Mouse (Mus musculus) lung, adult 18-20 months (tissue): ENCODE measurements around the gene Fem1a.
A peak's percentile ranks its signal among the peaks of the same experiment; 100 is the strongest.

Source experiments
- DNase-seq, 2 experiments: peaks; one replicate each; pipeline ENCODE4 v3.0.0; 2022; ENCODE audit warnings: mixed read lengths in 2 of 2

The Fem1a gene

DNA sequence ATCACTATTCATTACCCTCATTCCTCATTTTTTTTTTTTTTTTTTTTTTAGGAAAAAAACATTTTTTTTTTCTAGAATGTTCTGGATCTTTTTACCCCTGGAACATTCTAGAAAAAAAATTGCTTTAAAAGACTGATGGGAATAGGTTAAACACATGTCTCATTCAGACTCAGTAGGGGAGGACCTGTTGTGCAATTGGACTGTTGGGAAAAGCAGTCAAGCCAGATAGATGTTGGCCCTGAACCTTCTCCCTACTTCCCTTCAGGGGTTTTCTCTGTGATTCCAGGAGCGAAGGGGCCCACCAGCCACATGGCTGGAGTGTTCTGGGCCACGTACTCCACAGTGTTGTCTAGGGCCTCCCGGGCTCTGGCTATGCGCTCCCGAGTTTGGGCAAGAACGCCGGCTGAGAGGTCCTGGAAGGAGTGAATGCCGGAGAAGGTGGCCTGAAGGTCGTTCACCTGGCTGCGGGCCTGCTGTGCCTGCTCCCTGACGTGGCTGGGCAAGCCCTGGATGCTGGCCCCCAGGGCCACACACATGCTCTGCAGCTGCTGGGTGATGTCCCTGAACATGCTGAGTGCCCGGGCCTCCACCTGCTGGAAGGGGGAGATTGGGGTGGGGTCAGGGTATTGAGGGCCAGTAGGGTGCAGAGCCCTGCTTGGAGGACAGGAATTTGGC, 23.0 kb downstream of the Fem1a start:
- DNase-seq: no peak

DNA sequence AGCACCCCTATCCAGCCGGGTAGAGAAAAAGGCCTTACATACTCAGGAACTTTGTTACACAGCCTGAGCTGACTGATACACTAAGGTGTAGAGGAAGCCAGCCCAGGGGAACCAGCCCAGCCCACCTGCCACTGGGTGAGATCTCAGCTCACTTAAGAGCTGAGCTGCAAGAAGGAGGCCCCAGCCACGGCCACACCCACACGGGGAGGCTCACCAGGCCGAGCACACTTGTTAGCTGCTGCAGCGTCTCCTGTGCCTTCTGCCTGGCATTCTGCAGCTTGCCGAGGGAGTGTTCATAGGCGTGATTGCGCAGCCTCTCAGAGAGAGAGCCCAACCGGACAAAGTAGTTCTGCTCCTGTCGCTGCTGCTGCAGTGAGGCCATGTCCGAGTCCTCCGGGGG, 24.6 kb downstream of the Fem1a start:
- DNase-seq: no peak

DNA sequence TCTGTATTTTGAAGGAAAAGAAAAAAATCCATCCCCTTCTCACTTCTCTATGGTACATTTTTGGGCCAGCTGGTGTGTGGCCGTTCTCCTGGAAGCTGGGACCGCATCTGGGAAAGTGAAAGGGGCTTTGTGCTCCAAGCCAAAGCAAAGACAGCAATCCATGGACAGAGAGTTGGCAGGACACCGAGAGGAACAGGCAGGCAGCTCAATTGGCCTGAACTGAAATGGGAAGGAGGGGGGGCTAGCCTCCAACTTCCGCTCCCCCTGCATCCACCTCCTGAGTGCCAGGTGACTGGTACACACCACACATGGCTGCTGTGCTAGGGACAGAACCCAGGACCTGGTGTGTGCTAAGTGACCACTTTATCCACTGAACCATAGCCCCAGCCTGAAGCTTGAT, 26.2 kb downstream of the Fem1a start:
- DNase-seq: no peak

DNA sequence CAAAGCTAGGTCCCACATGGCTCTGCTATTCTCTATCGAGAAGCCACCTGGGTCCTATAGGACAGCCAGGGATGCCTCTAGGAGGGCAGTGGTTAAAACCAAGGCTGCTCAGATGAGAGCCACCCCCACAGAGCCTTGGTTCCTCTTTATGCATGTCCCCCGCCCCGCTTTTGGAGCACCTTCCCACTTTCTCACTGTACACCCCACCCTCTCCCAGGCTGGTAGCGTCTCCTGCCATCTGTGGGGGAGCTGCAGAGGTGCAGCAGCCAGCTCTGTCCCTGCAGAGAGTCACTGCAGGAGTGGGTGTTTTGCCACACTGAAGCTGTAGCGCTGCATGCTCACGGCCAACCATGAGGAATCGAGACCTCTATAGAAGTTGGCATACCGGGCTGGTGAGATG, 26.7 kb downstream of the Fem1a start:
- no peak for DNase-seq

DNA sequence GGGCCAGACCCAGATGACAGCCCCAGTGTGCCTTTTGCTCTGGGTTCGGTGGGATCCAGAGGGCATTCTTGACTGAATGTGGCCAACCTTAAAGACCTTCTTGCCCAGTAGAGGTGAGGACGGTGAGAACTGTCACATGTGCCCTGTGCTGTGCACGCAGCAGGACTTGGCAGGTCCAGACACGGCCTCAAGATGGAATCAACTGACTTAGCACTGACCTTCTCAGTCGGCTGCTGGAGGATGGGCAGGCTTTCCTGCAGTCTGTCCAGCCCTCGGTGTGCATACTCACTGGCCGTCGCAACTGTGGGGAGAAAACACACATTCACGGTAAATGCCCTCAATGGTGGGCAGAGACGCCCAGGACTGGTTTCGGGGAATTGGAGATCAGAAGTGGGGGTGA, 29.4 kb downstream of the Fem1a start:
- DNase-seq: no peak

DNA sequence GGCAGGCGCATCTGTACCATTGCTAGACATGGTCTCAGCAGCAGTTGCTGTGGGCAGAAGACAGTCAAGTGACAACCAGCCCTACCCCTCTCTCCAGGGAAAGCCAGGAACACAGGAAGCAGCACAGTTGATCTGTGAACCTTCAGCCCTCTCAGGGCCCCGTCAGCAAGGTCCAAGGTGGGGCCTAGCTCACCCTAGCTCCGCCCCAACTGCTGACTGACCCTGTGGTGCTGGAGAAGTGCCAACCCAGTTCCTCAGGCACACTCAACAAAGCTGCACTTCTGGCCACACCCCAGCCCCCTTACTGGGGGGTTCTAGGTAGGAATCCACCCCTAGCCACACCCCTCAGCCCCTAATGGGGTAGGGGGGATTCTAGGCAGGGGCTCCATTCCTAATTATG, 31.2 kb downstream of the Fem1a start:
- DNase-seq: peak; percentile 47 to 62

DNA sequence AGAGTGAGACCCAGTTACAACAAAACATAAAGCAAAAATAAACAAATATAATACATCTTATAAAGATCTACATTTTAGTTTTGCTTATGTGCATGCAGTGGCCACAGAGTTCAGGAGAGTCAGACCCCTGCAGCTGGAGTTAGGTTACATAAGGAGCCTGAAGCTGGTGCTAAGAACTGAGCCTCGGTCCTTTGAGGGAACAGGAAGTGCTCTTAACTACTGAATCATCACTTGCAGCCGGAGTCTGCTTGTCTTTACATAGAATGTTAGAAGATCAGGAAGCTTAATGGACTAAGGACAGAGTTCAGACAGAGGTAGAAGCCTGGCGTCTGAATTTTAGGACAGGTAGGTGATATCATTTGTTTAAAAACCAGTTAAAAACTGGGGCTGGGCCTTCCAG, 32.3 kb downstream of the Fem1a start:
- no peak for DNase-seq

DNA sequence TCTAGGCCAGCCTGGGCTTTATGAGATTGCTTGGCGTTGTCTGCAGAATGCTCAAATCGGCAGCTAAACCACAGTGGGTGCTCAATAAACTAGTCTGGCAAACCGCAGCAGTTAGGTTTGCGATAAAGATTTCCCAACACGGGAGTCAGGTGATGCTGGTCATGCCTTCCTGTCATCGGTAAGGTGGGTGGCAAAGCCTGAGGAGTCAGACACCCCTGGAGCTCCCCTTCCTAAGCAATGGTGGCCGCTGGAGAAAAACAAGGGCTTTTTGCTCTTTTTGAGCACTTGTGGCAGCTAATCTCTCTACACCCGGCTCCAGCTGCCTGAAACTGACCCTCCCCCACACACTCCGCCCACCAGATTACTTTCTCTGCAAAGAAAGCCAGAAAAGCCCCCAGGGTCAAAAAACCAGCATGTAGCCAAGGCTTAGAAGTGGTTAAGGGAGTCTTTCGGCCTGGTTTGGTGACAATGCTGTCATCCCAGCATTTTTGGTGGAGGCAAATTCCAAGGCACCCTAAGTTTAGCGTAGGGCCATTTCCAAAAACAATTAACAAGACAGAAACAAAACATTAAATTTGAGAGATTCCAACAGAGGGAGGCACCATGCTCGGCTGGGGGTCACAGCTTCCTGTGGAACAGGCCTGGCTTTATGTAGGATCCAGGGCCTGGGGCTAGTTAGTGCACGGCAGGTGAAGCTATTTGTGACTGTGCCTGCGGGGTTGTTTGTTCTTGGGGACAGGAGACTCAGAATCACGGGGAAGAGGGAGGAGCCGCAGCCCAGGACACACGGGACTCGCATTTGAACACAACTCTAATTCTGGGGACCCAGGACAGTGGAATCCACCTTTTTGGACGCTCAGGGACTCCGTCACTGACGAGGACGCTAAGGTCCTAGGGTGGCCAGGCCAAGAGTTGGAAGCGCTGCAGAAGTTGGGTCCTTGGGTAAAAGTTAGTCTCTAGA, 33.0 kb downstream of the Fem1a start:
- peak; percentile 70 to 74 for DNase-seq

DNA sequence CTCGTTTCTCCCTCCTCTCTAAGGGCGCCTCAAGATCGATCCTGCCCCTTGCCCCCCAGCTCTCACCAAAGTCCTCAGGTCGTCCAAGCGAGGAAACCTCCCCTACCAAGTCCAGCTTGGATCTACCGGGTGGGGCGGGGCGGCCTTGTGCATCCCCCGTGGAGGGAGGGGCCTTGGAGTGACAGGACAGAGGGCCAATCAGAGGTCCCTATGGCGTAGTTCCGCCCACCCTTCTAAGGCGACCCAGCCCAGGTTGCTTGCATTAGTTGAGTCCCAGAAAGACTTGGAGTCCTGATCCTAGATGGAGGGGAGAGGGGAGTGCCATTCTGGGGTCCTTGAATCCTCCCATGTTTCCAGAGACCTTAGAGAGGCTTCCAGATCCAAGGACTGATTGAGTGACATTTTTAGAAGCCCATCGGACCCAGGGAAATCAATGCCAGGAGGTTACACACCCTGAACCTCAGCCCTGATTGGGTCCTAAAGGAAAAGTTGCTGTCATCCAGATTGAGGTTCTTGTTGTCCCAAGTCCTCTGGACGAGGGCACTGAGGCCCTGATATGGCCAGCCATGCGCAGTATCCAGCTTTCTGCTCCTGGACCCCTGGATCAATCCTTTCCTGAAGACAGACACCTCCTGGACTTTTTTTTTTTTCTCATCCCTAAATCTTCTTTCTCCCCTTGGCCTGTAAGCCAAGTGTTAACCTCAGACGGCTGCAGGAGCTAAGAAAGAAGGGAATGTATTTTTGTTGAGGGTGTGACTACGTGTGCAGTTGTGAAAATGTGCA, 34.0 kb downstream of the Fem1a start:
- DNase-seq: peak; percentile 98

DNA sequence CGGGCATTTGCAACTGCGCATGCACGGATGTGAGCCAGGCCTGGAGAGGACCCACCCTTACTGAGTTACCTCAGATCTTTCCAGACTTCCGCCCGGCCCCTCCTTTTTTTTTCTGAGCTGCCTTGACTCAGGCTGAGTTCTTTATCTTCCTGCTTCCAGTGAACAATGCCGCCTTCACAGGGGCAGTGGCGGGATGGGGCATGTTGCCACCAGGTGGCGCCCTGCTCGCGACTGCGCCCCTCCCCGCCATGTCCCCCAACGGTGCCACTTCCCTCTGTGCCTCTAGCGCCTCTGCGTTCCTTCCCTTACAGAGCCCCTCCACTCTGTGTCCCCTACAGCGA, 34.5 kb downstream of the Fem1a start:
- DNase-seq: peak; percentile 96 to 97

DNA sequence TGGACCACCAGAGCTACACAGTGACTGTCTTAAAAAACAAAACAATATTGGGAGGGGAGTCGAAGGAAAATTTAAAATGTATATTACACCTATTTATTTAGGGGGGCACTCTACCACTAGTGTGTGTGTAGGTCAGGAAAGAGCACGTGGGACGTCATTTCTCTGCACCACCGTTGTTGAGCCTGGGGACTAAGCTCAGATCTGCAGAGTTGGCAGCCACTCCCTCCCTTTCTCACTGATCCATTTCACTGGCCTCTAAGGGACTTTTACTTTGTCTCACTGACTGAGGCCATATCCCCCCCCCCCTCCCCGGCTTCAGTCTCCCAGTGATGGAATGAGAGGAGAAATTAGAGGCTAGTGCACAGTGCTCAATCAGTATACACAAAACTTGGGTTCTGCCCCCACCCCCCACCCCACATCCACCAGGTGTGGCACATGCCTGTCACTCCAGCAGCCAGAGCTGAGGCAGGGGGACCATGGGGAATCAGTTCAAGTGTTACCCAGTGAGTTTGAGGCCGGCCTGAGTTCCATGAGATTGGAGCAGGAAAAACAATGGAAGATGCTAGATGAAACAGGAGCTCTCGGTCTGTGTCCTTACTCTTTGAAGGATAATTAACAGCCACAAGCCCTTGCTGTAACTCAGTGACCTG, 35.3 kb downstream of the Fem1a start:
- DNase-seq: no peak

DNA sequence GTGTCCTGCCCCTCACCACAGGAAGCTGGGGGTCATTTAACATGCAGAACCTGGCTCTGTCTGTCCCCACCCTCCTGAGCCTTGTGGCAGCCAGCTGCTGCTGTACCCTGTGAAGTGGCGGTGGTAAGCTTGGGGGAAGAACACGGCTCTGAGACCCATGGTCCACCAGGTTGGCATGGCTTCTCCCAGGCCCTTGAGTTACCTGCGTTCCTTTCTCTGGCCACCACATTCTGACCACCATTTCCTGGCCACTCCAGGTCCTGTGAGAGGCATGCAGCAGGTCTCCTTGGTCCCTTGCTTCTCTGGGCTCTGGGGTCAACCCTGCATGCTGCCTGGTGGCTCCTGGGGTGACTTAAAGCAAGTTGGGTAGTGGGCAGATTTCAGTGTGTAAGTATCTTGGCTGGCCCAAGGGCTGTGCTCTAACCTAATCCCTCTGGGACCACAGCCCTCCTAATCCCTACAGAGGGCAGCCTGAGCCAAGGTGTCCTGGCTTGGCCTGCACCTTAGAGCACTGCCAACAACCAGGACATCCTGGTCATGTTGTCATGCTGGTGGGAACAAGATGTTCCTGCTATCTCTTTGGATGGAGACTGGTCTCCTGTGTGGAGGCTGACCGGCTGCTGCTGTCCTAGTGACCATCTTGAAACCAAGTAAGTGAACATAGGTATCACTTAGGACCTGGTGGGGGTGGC, 36.1 kb downstream of the Fem1a start, which contains the start of gene Plin3:
TSS of gene Plin3 (minus strand) at position 343 of the 692 bp plus-strand sequence.
- no peak for DNase-seq

DNA sequence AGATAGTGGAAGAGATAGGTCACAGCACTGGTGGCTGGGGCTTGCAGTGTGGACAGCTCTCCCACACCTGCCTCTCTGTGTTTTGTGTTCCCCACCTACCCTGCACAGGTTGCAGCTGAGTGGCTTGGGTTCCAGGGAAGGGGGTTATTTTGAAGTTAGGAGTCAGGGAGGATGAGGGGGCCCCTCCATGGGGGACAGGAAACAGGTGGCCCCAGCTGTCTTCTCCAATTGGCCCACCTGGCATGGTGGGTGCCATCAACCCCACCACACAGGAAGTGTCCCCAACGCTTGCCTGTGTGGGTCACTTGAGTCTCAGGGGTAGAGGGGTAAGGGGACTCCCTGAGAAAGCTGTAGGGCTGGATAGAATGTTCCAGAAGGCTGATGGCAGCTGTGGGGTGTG, 36.7 kb downstream of the Fem1a start:
- no peak for DNase-seq

DNA sequence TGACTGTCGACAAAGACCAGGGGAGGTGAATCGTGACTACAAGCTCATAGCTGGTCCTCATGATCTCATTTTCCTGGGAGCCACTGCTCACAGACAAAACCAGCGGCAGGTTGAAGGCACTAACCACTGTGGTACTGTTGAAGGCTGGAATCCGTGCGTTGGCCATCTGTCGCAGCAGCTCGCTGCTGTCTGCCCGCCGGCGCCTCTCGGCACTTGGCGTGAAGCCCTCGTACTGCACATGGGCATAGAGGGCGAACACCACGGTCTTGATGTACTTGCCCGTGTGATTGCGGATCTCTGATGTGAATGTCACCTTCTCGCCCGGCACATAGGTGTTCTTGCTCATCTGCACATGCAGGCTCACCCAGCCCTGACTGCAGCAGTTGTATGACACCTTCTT, 37.6 kb downstream of the Fem1a start:
- DNase-seq: no peak

DNA sequence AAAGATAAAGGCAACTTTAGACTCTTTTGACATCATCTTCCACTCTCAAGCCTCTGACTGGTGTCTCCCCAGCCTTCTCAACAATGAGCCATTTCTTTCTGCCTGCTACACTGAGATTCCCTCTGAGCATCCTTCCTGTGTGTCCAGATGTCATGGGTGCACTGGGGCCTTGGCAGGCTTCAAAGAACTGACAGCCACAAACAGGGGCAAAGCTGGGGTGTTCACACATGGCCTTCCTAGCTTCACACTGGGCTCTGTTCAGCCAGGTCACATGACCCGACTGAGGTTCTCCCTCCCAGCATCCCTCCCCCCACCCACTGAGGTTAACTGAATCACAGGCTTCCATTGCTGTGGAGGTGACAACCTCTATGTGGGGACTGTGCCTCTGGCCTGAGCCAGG, 39.6 kb downstream of the Fem1a start:
- DNase-seq: no peak

DNA sequence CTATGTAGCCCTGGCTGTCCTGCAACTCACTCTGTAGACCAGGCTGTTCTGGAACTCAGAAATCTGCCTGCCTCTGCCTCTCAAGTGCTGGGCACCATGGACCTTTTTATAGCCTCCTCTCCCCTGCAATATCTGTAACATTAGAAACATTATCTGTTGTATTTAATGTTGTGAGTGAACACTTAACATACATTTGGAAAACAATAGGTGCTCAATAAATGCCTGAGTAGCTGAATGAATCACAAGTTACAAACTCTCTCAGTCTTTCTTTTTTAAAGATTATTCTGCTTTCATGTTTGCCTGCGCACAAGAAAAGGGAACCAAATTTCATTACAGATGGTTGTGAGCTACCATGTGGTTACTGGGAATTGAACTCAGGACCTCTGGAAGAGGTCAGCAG, 41.6 kb downstream of the Fem1a start:
- DNase-seq: no peak

DNA sequence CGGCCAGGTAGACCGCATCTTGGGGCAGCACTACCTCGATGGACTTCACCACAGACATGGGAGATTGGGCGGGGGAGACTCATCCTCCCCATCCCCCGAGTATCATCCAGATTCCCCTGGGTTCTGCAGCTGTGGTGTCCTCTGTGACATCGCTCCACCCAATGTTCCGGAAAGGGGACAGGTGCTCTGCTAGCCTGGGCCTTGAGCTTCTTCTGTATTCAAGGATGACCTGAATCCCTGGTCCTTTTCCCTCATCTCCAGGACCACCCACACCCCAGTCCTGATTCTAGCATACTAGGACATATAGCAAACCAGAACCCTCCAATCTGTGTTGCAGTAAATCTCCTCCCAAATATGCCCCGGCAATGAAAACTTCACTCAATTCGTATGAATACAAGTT, 43.6 kb downstream of the Fem1a start, which contains the start of gene Arrdc5:
TSS of gene Arrdc5 (minus strand) at position 101 of the 400 bp plus-strand sequence.
- no peak for DNase-seq

DNA sequence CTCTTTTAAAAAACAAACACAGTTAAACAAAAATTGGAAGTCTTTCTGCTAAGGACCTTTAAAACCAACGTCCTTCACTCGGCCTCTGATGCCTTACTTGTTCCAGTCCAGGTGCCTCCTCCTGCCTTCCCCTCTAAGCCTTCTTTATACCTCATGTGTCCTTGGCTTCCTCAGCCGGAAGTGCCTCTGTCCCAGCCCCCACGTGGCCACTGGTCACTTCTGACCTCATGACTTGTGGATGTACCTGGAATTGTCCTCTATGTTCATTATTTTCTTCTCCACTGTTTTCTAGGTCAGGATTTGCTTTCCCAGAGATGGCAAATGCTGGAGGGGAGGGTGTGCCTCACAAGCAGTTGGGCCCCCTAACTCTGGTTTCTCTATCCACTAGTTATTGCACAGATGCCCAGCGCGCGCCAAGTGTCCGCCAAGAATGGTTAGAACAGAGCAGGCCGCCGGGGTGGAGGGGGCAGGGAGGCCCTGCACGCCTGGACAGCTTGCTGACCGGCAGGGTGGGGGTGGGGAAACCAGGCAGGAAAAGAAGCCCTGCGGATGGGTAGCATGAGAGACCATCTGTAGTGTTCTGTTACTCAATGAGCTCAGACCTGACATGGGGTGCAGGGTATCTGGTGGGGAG, 45.9 kb downstream of the Fem1a start:
- no peak for DNase-seq

DNA sequence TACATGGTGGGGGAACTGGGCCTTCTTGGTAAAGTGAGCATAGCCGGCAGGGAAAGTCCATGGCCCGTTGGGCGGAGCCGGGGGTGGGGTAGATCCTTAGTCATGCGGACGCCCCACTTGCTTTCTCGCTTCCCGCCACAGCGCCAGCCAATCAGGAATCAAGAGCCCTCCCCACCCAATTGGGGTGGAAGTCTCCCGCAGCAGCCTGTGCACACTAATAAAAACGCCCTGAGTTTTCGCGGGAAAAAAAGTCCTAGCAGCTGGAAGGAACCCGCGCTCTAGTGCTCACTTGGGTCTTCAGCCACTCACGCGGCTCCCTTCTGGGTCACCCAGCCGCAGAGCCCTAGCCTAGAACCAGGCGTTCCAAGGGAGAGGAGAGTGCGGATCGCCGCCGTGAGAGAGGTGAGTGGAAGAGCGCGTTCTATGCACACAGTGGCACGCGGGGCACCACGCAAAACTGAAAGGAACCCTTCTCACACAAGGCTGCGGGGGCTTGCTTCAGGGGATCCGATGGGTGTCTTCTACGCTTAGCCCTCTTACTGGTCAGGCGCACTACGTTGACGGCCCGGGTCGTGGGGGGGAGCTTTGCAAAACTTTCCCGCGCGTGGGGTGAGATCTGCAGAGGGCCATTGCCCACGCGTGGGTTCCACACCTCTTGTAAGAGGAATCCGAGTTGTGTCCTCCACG, 46.7 kb downstream of the Fem1a start, which contains the start of gene Uhrf1:
TSS of gene Uhrf1 (plus strand) at position 162 of the 687 bp plus-strand sequence.
- DNase-seq: peak; percentile 70 to 75

DNA sequence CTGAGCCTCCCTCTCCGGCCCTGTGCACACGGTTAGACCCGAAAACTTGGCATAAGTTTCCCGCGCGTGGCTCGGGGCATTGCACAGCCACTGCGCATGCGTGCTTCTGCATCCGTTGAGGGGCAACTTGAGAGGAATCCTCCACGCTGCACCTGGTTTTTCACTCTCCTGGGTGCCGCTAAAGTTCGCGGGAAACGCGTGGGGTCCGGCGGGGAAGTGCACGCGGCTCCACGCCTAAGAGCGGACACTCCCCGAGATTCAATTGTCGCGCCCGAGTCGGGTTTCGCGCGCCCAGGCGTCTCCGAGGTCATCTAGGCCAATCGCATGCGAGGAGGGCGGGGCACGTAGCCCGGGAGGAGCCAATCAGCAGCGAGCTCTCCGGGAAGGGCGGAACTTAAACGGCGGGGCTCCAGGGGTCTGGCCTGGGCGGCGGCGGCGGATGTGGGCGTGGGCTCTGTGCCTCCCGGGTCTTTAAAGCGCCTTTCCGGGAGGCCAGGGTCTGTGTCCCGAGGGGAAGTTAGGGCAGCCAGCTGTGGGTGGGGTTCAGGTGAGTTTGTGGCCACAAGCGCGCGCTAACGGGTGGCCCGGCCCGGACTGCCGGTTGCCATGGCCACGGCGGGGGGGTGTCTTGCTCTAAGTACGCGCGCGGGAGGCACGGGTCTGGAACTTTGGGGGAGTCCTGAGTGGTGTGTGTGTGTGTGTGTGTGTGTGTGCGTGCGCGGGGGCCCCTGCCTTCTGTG, 47.4 kb downstream of the Fem1a start:
- DNase-seq: peak; percentile 95 to 96
